Mouse (Mus musculus) T-cell, adult 2 months (primary cell): ENCODE results near the gene Sbno2.

Experiments
- DNase-seq: peaks from one replicate; pipeline ENCODE4 v3.0.0; 2022; ENCODE audit warnings: low spot score

The Sbno2 gene

GRCm38 (mm10) chr10:80105460-80105859 lies at the start of gene Sbno2:
TSS of gene Sbno2 (minus strand) at chr10:80105571.
- DNase-seq, result no peak

DNA sequence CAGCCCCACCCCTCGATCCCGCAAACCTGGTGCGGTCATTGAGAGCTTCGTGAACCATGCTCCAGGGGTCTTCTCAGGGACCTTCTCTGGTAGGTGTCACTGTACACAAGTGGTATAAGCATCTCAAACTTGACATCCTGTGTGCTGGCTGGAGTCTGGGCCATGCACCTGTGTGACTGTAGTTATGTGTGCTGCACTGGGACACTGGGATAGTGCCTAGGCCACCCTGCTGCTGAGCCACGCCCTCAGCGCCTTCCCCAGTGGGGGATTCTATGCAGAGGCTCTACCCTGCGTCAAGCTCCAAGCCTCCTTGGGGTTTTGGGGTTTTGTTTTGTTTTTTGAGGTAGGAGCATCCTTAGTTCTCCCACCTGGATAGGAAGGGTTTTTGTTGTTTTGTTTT lies 49.0 kb upstream of the Sbno2 start:
- no peak for DNase-seq

- DNase-seq, result no peak
Observed at GRCm38 (mm10) chr10:80153713-80154112, 48.3 kb upstream of the Sbno2 start.

GRCm38 (mm10) chr10:80152873-80153260 lies 47.5 kb upstream of the Sbno2 start:
- DNase-seq, result no peak

DNA sequence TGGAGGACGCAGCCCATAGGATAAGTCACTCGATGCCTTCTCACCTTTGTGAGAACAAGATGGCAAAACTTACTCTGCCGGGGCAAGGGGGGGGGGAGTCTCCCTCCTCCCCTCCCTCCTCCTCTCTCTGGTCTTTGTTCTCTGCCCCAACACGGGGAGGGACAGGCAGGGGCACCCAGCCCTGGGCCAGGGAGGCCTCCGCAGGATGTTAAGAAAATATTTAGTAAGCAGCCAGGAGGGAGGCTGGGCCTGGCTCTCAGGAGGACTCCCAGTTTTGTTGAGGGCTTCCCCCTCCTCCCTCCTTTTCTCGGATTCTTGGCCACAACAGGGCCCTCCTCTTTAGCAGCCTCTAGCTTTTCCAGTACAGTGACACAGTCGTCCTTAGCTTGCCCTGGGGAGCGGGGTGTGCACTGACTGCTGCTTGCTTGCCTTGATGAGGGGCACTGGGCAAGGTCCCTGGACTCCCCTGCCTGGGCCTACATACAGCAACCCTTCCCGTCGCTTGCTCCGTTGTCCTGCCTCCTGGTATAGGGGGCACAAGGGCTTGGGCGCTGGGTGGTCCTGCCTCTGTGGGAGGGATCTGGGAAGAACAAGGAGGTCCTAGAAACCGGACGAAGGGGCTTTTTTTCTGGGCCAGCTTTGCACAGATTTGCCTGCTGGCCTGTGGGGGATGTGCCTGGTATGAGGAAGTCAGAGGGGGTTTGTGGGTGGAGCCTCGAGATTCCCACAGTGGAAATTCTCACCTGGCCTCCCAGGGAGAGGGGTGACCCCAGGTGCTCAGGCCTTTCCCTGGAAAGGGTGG lies 46.9 kb upstream of the Sbno2 start:
- peak; percentile 39 for DNase-seq

- DNase-seq, result peak; percentile 33
Observed at GRCm38 (mm10) chr10:80151211-80152034, 46.1 kb upstream of the Sbno2 start.

- peak; percentile 67 for DNase-seq
Observed at GRCm38 (mm10) chr10:80150226-80151210, 45.1 kb upstream of the Sbno2 start.

GRCm38 (mm10) chr10:80149291-80150225 lies 44.2 kb upstream of the Sbno2 start:
- peak; percentile 98 for DNase-seq

DNA sequence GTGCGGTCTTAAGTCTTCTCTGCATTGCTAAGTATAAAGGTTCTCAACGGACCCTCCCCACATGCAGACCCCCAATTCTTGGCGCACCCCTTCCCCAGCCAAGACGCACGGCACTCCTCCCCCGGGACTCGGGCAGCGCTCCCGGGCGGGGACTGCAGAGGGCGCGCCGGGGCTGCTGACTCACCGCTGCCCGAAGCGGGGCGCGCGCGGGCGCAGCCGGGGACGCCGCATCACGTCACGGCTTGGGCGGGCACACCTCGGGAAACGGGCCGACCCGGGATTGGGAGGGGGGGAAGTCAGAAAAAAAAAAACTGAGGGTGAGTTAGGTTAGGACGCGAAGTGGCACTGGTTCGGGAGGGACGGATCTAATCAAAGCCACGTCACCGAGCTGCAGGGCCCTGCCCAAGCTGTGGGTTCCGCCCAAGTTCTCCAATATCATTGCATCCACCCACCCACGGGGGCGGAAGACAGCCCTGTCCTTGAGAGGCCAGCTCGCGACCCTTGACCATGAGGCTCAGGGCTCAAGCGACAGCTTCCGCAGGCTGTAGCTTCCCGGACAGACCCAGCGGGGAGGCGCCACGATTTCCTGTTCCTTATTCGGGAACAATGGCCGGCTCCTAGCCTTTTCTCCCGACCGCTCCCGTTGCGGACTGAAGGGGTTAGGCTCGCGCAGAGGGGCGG lies 43.4 kb upstream of the Sbno2 start:
- DNase-seq, result peak; percentile 92

DNA sequence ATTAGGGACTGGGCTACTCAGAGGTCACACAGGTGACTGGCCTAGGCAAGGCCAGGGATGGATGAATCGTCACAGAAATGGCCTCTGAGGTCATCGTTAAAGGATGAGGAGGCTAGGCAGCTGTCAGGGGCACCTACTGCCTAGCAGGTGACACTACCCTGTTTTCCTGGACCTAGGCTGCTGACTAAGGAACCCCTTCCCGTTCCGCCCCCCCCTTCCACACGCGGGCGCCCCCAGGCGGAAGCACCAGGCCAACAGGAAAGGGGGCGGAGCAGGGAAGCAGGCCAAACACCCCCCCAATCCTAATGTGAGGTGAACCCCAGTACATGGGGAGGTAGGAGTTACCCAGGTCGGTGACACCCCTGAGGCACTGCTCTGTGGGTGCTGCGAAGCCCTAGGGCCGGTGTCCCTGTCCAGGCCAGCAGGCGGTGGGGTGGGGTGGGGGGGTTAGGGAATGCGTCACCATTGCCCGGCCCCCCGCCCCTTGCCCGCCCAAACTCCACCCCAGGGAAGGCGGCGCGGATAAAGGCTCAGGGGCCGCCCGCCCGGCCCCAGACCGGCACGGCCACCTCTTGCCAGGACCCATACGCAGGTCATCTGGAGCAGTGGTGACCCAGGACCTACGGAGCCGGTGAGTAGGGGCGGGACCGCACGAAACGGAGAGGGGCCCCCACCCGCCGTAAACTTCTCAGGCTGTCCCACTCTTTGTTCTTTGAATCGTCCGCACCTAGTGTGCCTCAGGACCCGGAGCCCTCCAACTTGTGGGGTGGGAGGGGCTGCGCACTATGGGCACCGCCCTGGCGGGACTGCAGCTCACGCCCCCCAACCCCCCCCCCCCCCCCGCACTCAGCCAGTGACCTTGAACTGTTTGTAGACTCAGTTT lies 42.6 kb upstream of the Sbno2 start, which contains the start of gene Midn:
Gene Midn (plus strand): TSS at position 554 of the 883 bp plus-strand sequence.
- DNase-seq, result peak; percentile 59

GRCm38 (mm10) chr10:80147146-80147718 lies 41.9 kb upstream of the Sbno2 start:
- no peak for DNase-seq

DNA sequence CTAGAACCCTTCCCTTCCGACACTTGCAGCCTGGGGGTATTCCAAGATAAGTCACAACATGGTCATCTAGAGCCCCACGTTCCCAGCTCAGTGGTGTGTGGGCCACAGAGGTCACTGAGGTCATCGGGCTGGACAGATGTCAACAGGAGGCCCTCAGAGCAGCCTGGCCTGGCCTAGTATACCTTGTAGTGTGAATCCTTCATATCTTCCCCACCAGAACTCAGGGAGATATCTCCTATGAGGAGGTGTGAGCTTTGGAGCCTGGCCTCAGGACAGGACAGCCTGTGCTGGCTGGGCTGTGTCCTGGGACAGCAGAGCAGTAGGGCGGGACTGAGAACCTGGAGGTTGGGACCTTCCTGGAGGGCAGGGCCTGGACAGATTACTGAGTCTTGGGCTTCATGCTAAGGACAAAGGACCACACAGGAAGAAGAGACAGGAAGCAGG lies 41.2 kb upstream of the Sbno2 start:
- DNase-seq, result no peak

- DNase-seq, result no peak
Observed at GRCm38 (mm10) chr10:80145896-80146295, 40.5 kb upstream of the Sbno2 start.

DNA sequence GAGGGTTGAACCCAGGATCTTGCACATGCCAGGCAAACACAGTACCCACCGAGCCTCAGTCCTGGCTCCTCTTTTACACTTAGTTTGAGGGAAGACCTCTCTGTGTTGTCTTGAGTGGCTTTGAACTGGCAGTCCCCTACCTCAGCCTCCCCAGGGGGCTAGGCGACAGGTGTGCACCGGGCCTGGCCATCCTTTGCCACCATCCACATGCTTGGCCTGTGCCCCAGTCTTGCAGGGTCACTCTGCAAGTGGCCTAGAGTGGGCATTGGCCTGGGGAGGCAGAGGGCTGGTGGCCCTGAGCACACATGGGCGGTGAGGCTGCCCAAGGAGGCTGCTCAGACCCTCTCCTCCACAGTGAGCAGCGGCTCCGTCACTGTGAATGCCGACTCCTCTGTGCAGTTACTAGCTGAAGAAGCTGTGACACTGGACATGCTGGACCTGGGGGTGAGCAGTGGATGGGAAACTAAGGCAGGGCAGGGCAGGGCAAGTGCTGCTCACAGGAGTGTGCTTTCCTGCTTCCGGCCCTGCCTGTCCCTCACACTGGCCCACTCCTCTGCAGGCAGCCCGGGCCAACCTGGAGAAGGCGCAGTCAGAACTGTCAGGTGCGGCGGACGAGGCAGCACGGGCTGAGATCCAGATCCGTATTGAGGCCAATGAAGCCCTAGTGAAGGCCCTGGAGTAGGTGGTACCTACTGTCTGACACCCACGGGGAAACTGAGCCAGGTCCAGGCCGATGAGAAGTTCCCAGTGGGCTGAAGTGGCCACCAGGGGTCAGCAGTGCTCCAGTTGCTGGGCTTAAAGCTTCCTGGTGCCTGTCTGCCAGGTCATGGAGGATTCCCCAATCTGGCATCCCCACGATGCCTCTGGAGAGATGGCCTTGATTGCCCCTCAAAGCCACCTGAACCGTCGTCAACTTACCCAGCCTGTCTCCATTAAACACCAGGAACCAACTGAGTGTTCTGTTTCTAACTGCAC lies 39.8 kb upstream of the Sbno2 start:
- peak; percentile 65 for DNase-seq

DNA sequence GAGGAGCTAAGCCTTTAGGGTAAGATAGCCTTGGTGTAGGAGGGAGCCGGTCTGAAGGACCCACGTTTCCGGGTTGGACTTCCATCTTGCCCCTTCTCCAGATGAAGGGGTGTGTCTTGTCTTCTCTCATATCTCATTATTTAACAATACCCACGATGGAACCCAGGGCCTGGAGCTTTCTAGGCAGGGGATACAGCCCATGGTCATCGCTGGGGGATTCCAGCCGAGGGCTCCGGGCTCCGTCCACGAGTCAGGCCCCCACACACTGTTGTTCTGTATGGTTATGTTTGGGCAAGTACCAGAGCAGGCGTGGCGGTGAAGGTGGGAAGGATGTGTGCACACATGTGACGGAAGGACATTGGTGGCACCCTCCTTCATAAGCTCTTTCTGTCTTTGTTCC lies 38.8 kb upstream of the Sbno2 start:
- DNase-seq, result no peak

DNA sequence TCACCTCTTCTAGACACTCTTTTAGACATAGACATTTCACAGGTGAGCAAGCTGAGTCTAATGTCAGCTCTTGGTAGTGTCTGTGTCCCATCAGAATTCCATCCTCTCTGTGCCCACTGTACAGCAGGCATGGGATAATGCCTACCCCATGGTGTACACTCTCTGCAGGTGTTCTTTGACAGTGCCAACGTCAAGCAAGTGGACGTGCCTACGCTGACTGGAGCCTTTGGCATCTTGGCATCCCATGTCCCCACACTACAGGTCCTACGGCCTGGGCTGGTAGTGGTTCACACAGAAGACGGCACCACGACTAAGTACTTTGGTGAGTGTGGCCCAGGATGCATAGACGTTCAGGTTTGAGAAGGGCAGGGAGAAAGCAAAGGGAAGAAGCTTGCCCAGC lies 38.3 kb upstream of the Sbno2 start:
- peak; percentile 1 for DNase-seq

DNA sequence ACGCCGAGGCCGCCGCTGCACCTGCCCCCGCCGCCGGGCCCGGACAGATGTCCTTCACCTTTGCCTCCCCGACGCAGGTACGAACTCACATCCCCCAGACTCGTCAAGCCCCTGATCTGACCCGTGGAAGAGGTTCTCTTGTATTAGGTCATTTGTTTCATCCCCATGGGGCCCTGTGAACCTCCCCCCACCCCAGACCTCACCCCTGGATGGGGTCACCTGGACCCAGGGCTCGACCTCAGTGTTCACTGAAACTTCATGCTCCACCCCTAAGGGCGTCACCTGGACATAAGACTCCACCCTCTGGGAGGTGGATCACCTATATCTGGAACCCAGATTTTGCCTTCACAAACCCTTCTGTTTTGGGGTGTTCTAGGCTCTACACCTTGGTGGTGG lies 37.2 kb upstream of the Sbno2 start:
- no peak for DNase-seq
